Mouse (Mus musculus): ENCODE data around the gene Ube2d1. TPM values are rescaled to one million over a fixed set of nuclear protein-coding genes. Genes with fewer than 3 reads are reported as not detected.

Gene Ube2d1
- polyA plus RNA-seq (2015; fragmentation: Nextera tagmentation; extraction: Ambion mirVana): 118 and 126 TPM in 2 replicates

DNA sequence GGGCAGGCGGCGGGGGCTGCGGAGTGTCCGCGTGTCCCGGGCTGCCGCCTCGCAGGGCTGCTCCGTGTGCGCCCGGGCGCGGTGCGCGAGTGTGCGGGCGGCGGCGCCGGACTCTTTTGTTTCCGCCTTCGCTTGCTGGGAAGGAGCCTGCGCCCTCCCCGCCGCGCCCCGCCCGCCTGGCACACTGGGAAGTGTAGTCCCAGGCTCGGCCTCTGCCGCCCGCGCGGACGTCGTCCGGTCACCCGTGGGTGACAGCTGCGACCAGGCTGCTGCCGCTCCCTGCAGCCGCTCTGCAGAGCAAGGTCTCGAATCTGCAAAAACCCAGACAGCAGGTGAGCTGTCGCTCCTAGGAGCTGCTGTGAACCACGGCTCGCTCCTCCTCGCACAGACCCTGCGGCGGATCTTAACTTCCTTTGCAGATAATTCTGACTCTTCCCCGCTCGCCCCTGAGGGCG, at the start of gene Ube2d1:
Gene Ube2d1 (minus strand): TSS at position 137 of the 455 bp plus-strand sequence.

DNA sequence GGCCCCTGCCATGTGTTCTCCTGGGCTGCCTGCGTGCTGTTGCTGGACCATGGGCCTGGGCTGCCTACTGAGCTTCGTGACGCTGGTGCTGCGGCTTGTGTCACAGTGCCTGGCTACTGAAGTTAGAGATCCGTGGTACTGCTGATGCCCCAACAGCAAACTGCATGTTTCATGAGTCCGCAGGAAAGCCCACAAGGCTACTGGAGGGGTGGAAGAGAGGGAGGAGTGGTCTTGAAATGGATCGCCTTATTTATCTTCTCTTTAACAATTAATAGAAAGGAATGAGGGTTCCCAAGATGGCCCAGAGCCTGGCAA, 46.9 kb downstream of the Ube2d1 start, which contains the start of gene Tfam:
Gene Tfam (minus strand): TSS at position 41 of the 315 bp plus-strand sequence.

Other genes starting within 250 kb of the Ube2d1 start
- gene Bicc1, start 125.6 kb downstream of the Ube2d1 start, polyA plus RNA-seq (2015; fragmentation: Nextera tagmentation; extraction: Ambion mirVana): 5.9 and 6.4 TPM in 2 replicates
- gene Tfam, start 47.0 kb downstream of the Ube2d1 start, polyA plus RNA-seq (2015; fragmentation: Nextera tagmentation; extraction: Ambion mirVana): 36.6 and 39.5 TPM in 2 replicates
- 405 and 438 TPM in 2 replicates for gene Cisd1, start 59.7 kb upstream of the Ube2d1 start, polyA plus RNA-seq (2015; fragmentation: Nextera tagmentation; extraction: Ambion mirVana)
- gene Ipmk, start 62.5 kb upstream of the Ube2d1 start, polyA plus RNA-seq (2015; fragmentation: Nextera tagmentation; extraction: Ambion mirVana): 14.1 and 15.1 TPM in 2 replicates